Mouse (Mus musculus): ENCODE measurements around the gene Pfn1. TPM values are rescaled to one million over a fixed set of nuclear protein-coding genes. Genes with fewer than 3 reads are reported as not detected.

Pfn1 gene
- polyA plus RNA-seq, 1 experiment from 2014 or later: 1,769 TPM

DNA sequence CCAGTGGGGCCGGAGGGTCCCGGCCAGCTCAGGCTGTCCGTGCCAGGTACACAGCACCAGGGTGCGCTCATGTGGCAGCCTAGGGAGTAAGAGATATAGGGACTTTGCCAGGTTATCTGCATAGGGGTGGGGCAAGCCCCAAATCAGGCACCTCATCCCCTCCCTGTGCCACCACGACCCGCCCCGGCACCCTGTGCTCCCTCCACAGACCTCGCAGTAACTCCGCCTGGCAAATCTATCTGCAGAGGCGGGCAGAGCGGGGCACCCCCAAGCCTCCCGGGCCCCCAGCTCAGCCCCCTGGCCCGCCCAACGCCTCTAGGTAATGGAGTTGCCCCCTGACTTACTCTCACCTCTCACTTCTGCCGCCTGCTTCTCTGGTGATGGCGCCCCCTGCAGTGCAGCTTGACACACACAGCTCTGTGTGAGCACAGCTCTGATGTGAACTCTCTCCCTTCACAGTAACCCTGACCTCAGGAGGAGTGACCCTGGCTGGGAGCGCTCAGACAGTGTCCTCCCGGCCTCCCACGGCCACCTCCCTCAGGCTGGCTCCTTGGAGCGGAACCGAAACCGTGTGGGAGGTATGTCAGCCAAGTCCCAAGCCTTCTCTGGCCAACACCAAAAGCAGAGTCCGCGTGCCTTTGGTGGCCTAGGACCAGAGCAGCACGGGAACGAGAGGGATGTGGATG lies 45.9 kb downstream of the Pfn1 start:
- Histone ChIP-seq H3K4me2 (replicated peaks) (no peak overlapping the region), H3K27ac (replicated peaks) (no peak overlapping the region), H3K4me1 (no peaks in the 10 kb centered on the region), H3K4me3 (replicated peaks) (no peak overlapping the region), H3K9me3 (replicated peaks) (no peaks in the 10 kb centered on the region), H3K36me3 (peaks cover 98% of the 10 kb centered on the region), H3K9ac (no peak overlapping the region), H3K27me3 (no peaks in the 10 kb centered on the region)
- WGBS: 85% methylated on average over 26 of the region's 26 CpGs
- ATAC-seq (ENCODE audit: insufficient number of reproducible peaks, low FRiP score, low TSS enrichment, low read depth): no peak

- ATAC-seq (ENCODE audit: insufficient number of reproducible peaks, low FRiP score, low TSS enrichment, low read depth): no peak
- no peak overlapping the region for H3K4me3 ChIP-seq (replicated peaks)
- WGBS: 83% methylated on average over 9 of the region's 9 CpGs
- no peak overlapping the region for H3K27ac ChIP-seq (replicated peaks)
- H3K27me3 ChIP-seq: no peaks in the 10 kb centered on the region
- H3K9ac ChIP-seq: no peak overlapping the region
- H3K4me2 ChIP-seq (replicated peaks): no peak overlapping the region
- H3K4me1 ChIP-seq: no peaks in the 10 kb centered on the region
- H3K36me3 ChIP-seq: peaks cover 99% of the 10 kb centered on the region
- no peaks in the 10 kb centered on the region for H3K9me3 ChIP-seq (replicated peaks)
Observed at GRCm38 (mm10) chr11:70607611-70608010, 46.8 kb downstream of the Pfn1 start.

DNA sequence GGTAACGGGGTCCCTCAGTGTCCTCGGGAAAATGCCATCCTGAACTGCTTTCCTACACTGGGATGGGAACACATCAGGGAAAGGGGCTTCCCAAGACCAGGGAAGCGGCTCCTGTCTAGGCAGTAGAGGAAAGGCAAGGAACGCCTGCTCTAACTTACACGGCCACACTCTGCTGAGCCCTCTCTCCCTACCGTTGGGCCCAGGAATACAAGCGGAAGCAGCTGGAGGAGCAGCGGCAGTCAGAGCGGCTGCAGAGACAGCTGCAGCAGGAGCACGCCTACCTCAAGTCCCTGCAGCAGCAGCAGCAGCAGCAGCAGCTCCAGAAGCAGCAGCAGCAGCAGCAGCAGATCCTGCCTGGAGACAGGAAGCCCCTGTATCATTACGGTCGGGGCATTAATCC lies 47.7 kb downstream of the Pfn1 start:
- ATAC-seq (ENCODE audit: insufficient number of reproducible peaks, low FRiP score, low TSS enrichment, low read depth): no peak
- H3K36me3 ChIP-seq: peaks cover 92% of the 10 kb centered on the region
- H3K4me1 ChIP-seq: no peaks in the 10 kb centered on the region
- 58% methylated on average over 12 of the region's 12 CpGs for WGBS
- no peaks in the 10 kb centered on the region for H3K27me3 ChIP-seq
- H3K9me3 ChIP-seq (replicated peaks): no peaks in the 10 kb centered on the region
- H3K9ac ChIP-seq: no peak overlapping the region
- no peak overlapping the region for H3K4me3 ChIP-seq (replicated peaks)
- no peak overlapping the region for H3K27ac ChIP-seq (replicated peaks)
- no peak overlapping the region for H3K4me2 ChIP-seq (replicated peaks)

GRCm38 (mm10) chr11:70605024-70605566 lies 49.3 kb downstream of the Pfn1 start:
- 53% methylated on average over 14 of the region's 14 CpGs for WGBS

More at GRCm38 (mm10) chr11:70605024-70605566, 49.3 kb downstream of the Pfn1 start:
- Histone ChIP-seq H3K4me1 (no peaks in the 10 kb centered on the region), H3K27ac (replicated peaks) (no peak overlapping the region), H3K27me3 (no peaks in the 10 kb centered on the region), H3K9me3 (replicated peaks) (no peaks in the 10 kb centered on the region), H3K4me3 (replicated peaks) (no peak overlapping the region), H3K9ac (no peak overlapping the region), H3K4me2 (replicated peaks) (no peak overlapping the region), H3K36me3 (peaks cover 80% of the 10 kb centered on the region)
- no peak for ATAC-seq (ENCODE audit: insufficient number of reproducible peaks, low FRiP score, low TSS enrichment, low read depth)

Other genes starting within 250 kb of the Pfn1 start
- 33.6 and 35.0 TPM in 2 replicates for gene Pelp1, start 244.6 kb downstream of the Pfn1 start, polyA plus RNA-seq (2015; fragmentation: Nextera tagmentation; extraction: Ambion mirVana)
- gene Arrb2, start 222.0 kb downstream of the Pfn1 start, polyA plus RNA-seq (2015; fragmentation: Nextera tagmentation; extraction: Ambion mirVana): 26.1 and 28.8 TPM in 2 replicates
- 37.0 and 42.9 TPM in 2 replicates for gene Med11, start 202.7 kb downstream of the Pfn1 start, polyA plus RNA-seq (2015; fragmentation: Nextera tagmentation; extraction: Ambion mirVana)
- 0.63 and 0.71 TPM in 2 replicates for gene Zmynd15, start 195.2 kb downstream of the Pfn1 start, polyA plus RNA-seq (2015; fragmentation: Nextera tagmentation; extraction: Ambion mirVana)
- 4.1 and 4.5 TPM in 2 replicates for gene Cxcl16, start 194.7 kb downstream of the Pfn1 start, polyA plus RNA-seq (2015; fragmentation: Nextera tagmentation; extraction: Ambion mirVana)
- 1.1 TPM in 1 of 2 replicates, not detected in the other for gene Tm4sf5, start 149.4 kb downstream of the Pfn1 start, polyA plus RNA-seq (2015; fragmentation: Nextera tagmentation; extraction: Ambion mirVana)
- 0.35 and 0.60 TPM in 2 replicates for gene Vmo1, start 140.0 kb downstream of the Pfn1 start, polyA plus RNA-seq (2015; fragmentation: Nextera tagmentation; extraction: Ambion mirVana)
- gene Gltpd2, start 135.4 kb downstream of the Pfn1 start, polyA plus RNA-seq (2015; fragmentation: Nextera tagmentation; extraction: Ambion mirVana): 0.44 and 0.59 TPM in 2 replicates
- 727 and 733 TPM in 2 replicates for gene Psmb6, start 129.3 kb downstream of the Pfn1 start, polyA plus RNA-seq (2015; fragmentation: Nextera tagmentation; extraction: Ambion mirVana)
- 1.1 and 3.3 TPM in 2 replicates for gene Gm40193, start 121.7 kb downstream of the Pfn1 start, polyA plus RNA-seq (2015; fragmentation: Nextera tagmentation; extraction: Ambion mirVana)
- 10.3 and 13.2 TPM in 2 replicates for gene Pld2, start 114.6 kb downstream of the Pfn1 start, polyA plus RNA-seq (2015; fragmentation: Nextera tagmentation; extraction: Ambion mirVana)
- 16.7 and 20.3 TPM in 2 replicates for gene Mink1, start 91.8 kb downstream of the Pfn1 start, polyA plus RNA-seq (2015; fragmentation: Nextera tagmentation; extraction: Ambion mirVana)
- not detected in 2 replicates for gene 4930544D05Rik, start 38.8 kb downstream of the Pfn1 start, polyA plus RNA-seq (2015; fragmentation: Nextera tagmentation; extraction: Ambion mirVana)
- gene Chrne, start 35.4 kb downstream of the Pfn1 start, polyA plus RNA-seq (2015; fragmentation: Nextera tagmentation; extraction: Ambion mirVana): 0.49 and 0.65 TPM in 2 replicates
- 0.23 and 0.32 TPM in 2 replicates for gene Gp1ba, start 15.5 kb downstream of the Pfn1 start, polyA plus RNA-seq (2015; fragmentation: Nextera tagmentation; extraction: Ambion mirVana)
- 129 and 147 TPM in 2 replicates for gene Rnf167, start 7.4 kb downstream of the Pfn1 start, polyA plus RNA-seq (2015; fragmentation: Nextera tagmentation; extraction: Ambion mirVana)
- 171 and 176 TPM in 2 replicates for gene Slc25a11, start 7.2 kb downstream of the Pfn1 start, polyA plus RNA-seq (2015; fragmentation: Nextera tagmentation; extraction: Ambion mirVana)
- 81.9 and 112 TPM in 2 replicates for gene Eno3, start 2.6 kb upstream of the Pfn1 start, polyA plus RNA-seq (2015; fragmentation: Nextera tagmentation; extraction: Ambion mirVana)
- gene Spag7, start 14.8 kb upstream of the Pfn1 start, polyA plus RNA-seq (2015; fragmentation: Nextera tagmentation; extraction: Ambion mirVana): 155 and 164 TPM in 2 replicates
- gene Camta2, start 33.5 kb upstream of the Pfn1 start, polyA plus RNA-seq (2015; fragmentation: Nextera tagmentation; extraction: Ambion mirVana): 14.5 and 17.5 TPM in 2 replicates
- gene Inca1, start 45.5 kb upstream of the Pfn1 start, polyA plus RNA-seq (2015; fragmentation: Nextera tagmentation; extraction: Ambion mirVana): 1.2 and 1.6 TPM in 2 replicates
- gene Kif1c, start 45.9 kb upstream of the Pfn1 start, polyA plus RNA-seq (2015; fragmentation: Nextera tagmentation; extraction: Ambion mirVana): 4.7 and 5.9 TPM in 2 replicates
- 7.1 and 7.2 TPM in 2 replicates for gene Zfp3, start 109.6 kb upstream of the Pfn1 start, polyA plus RNA-seq (2015; fragmentation: Nextera tagmentation; extraction: Ambion mirVana)
- gene Scimp, start 157.9 kb upstream of the Pfn1 start, polyA plus RNA-seq (2015; fragmentation: Nextera tagmentation; extraction: Ambion mirVana): 0.46 TPM in 1 of 2 replicates, not detected in the other
- 34.7 and 35.1 TPM in 2 replicates for gene Rabep1, start 190.1 kb upstream of the Pfn1 start, polyA plus RNA-seq (2015; fragmentation: Nextera tagmentation; extraction: Ambion mirVana)